Mouse (Mus musculus) small intestine, adult 2 months (tissue): Measurements from ENCODE around the gene Gimap1. TPM values are rescaled to one million over a fixed set of nuclear protein-coding genes. Genes with fewer than 3 reads are reported as not detected.

Experiments
- H3K27ac ChIP-seq: fragments of 200-500 bp; 2 replicates; pipeline ENCODE4 v1.5.1; 2012; ENCODE audit warnings: low read depth, low read length, control low read depth, inconsistent platforms; ENCODE audit not compliant: insufficient read depth
- H3K27me3 ChIP-seq: fragments of 200-500 bp; 2 replicates; pipeline ENCODE4 v1.6.1; 2012; ENCODE audit warnings: mild to moderate bottlenecking, moderate library complexity, low read length, inconsistent platforms; ENCODE audit not compliant: control insufficient read depth, insufficient read depth
- H3K36me3 ChIP-seq: fragments of 200-500 bp; 2 replicates; pipeline ENCODE4 v1.6.1; 2012; ENCODE audit warnings: mild to moderate bottlenecking, low read length, control low read depth, inconsistent platforms; ENCODE audit not compliant: control insufficient read depth, insufficient read depth
- H3K4me1 ChIP-seq: fragments of 200-500 bp; 2 replicates; pipeline ENCODE4 v1.6.1; 2012; ENCODE audit warnings: low read length, inconsistent platforms, mixed read lengths; ENCODE audit not compliant: control insufficient read depth, insufficient read depth, insufficient read length
- H3K4me3 ChIP-seq: fragments of 200-500 bp; 2 replicates; pipeline ENCODE4 v1.5.1; 2012; ENCODE audit warnings: low read depth, mild to moderate bottlenecking, control low read depth, inconsistent platforms, low read length, moderate library complexity
- CTCF ChIP-seq: fragments of 200-500 bp; IDR thresholded peaks from 2 replicates; pipeline ENCODE4 v1.5.1; 2012; ENCODE audit warnings: low read depth, mild to moderate bottlenecking, control low read depth, inconsistent platforms, low read length, moderate library complexity, mixed read lengths; ENCODE audit not compliant: insufficient replicate concordance, insufficient read length; ENCODE audit errors: extremely low read depth
- POLR2A ChIP-seq: fragments of 200-500 bp; IDR thresholded peaks from 2 replicates; pipeline ENCODE4 v1.6.1; 2012; ENCODE audit warnings: low read depth, mild to moderate bottlenecking, control low read depth, inconsistent platforms, low read length, moderate library complexity
- whole genome bisulfite sequencing: fragments of 180-500 bp; shearing (Covaris S2); methylation state at CpG from one replicate; pipeline ENCODE4 v1.1.7; 2018; 5-methylcytosine and 5-hydroxymethylcytosine counted together
- polyA plus RNA-seq: library from polyadenylated mRNA; depleted of rRNA; stranded (reverse); fragments of >200 nt; gene quantifications from 2 replicates; pipeline ENCODE4 v1.2.3, GENCODE M21; 2012

Gene Gimap1
- polyA plus RNA-seq, 1 experiment = 29.1 TPM

DNA sequence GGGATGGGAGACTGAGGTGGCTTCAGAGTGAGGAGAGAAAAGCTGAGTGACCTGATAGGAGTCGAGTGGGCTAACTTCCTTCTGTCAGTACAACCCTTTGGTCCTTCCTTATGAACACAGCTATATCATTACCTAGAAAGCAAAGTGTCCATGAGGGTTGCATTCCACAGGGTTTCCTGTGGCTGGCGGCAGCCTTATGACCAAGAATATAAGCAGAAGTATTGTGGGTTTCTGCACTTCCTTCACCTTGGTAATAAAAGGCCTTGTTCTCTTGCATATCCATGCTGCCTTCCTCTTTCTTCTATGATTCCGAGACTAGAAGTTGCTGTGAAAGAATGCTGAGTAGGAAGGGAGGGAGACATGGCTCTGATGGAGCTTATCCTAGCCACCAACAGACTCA is 40.0 kb upstream of the Gimap1 start:
- 76% methylated on average over 3 of the region's 3 CpGs for WGBS
- Histone ChIP-seq H3K27me3 (no peaks in the 10 kb centered on the region), H3K4me3 (no peak overlapping the region), H3K4me1 (no peaks in the 10 kb centered on the region; the same call in 1 of the 2 replicates), H3K27ac (peak overlapping the region; percentile 23), H3K36me3 (peaks cover 3% of the 10 kb centered on the region)
- TF ChIP-seq POLR2A (no peak), CTCF (no peak)

DNA sequence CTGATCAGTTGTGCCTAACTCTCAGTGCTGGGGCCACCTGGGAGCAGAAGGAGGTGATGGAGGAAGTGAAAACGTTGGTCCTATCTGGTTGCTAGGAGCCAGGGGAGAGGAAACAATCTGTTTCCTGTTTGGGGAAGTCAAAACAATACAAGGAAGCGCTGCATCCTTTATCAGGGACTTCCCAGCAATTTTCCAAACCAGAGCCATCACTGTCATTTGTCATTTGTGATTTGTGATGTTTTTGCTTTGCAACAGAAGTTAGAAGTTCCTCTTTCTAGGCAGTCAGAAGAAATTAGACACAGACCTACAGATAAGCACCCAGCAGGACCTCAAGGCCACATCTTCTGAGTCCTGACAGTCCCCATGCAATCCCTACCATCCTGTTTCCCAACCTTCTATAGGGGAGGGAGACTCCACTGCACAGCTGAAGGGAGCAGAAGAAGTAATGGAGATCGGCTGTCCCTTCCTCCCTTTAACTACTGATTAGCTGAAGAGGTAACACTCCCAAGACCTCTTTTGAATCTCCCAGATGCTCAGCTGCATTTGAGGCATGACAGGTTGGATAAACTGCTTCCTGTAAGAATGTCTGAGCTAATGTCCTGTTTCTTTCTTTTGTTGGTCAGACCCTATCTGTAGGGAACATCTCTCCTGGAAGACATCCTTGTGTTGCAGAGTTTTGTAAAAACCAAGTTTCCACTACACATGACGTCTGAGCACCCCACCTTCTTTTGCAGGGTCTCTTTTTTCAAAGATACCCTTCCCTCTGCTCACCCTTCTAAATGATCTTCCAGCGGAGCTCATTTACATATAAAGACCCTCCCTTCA is 38.4 kb upstream of the Gimap1 start:
- no peaks in the 10 kb centered on the region; the same call in 1 of the 2 replicates for H3K4me1 ChIP-seq
- H3K27ac ChIP-seq = peak overlapping the region; percentile 42
- H3K27me3 ChIP-seq = no peaks in the 10 kb centered on the region
- TF ChIP-seq POLR2A (no peak), CTCF (no peak)
- H3K4me3 ChIP-seq = no peak overlapping the region
- 48% methylated on average over 5 of the region's 5 CpGs for WGBS
- peaks cover 4% of the 10 kb centered on the region for H3K36me3 ChIP-seq

DNA sequence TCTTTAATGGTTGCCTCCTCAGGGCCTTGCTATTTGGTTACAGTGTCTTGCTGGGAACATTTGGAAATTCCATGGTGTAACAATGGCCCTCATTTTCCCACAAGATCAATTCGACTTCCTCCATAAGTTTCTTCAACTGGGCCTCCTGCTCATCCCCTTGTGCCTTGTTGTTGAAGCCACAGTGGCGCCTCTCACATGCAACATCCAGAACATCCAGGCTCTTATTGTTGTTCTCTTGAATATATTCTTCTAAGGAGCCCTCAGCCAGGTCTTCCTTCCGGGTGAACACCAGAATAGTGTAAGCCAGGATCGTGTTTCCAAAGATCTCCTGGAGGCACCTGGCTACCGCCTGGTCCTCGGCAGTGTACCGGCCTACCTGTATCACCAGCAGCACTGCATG is 36.7 kb upstream of the Gimap1 start:
- no peak overlapping the region for H3K27ac ChIP-seq
- WGBS = 79% methylated on average over 7 of the region's 7 CpGs
- no peaks in the 10 kb centered on the region; the same call in 1 of the 2 replicates for H3K4me1 ChIP-seq
- H3K4me3 ChIP-seq = no peak overlapping the region
- no peak for TF ChIP-seq POLR2A
- TF ChIP-seq CTCF = no peak
- peaks cover 4% of the 10 kb centered on the region for H3K36me3 ChIP-seq
- H3K27me3 ChIP-seq = no peaks in the 10 kb centered on the region

DNA sequence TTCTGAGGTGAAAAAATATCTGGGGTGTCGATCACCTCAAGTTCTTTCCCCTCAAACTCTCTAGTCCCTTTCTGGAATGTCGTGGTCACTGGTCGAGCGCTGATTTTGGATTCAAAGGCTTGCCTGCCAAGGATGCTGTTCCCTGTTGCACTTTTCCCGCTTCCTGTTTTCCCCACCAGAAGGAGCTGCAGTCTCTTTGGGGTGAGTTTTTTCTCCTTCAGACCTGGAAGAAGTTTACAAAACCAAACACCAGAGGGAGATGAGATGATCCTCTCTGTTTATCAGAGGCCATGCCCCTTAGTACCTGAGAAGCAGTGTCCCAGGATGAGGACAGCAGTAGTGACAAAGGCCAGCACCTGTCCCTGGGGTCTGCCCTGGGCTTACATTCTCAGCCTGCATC is 36.3 kb upstream of the Gimap1 start:
- H3K27ac ChIP-seq = no peak overlapping the region
- WGBS = 68% methylated on average over 5 of the region's 5 CpGs

DNA sequence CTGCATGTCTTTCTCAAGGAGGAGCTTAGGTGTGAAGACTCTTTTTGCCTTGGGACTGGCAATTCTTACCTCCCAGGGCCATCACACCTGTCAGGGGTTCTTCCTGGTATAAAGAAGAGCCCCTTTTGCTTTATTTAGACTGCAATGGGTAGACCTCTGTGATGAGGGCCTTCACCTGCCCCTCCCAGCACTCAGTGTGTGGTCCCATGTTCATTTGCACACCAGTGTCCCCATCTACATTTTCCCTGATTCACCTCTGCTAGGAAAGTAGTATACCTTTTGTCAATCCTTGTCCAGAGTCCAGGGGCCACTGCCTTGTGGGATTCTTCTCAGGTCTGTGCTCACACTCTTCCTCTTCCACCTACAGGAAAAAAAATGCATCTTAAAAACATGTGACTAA is 34.7 kb upstream of the Gimap1 start:
- Histone ChIP-seq H3K4me1 (no peaks in the 10 kb centered on the region; the same call in 1 of the 2 replicates), H3K27me3 (no peaks in the 10 kb centered on the region), H3K36me3 (peaks cover 4% of the 10 kb centered on the region), H3K4me3 (no peak overlapping the region), H3K27ac (peak overlapping the region; percentile 23; the same call in 1 of the 2 replicates)
- no peak for TF ChIP-seq POLR2A
- TF ChIP-seq CTCF = no peak

More for the DNA sequence above, 36.3 kb upstream of the Gimap1 start:
- Histone ChIP-seq H3K36me3 (peaks cover 4% of the 10 kb centered on the region), H3K4me3 (no peak overlapping the region), H3K4me1 (no peaks in the 10 kb centered on the region; the same call in 1 of the 2 replicates), H3K27me3 (no peaks in the 10 kb centered on the region)
- TF ChIP-seq POLR2A (no peak), CTCF (0 out of 2 replicates have a peak, but pooled peaks have one; percentile 9)

DNA sequence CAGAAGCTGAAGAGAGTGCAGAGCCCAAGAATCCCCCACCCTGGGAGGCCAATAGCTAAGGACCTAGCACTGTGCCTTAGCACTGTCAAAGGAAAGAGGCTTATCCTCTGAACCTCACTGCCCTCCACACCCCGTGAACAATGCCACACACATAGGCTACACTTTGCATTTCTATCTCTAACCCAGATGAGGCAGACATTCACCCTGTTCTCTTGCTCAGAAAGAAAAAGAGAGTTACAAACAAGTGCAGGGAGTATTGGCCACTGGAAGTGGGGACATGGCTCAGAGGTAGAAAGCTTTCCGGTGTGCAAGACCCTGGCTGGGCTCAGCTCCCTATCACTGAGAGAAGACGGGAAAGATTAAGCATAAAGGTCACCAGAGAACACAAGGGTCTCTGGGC is 32.7 kb upstream of the Gimap1 start:
- Histone ChIP-seq H3K27me3 (no peaks in the 10 kb centered on the region), H3K27ac (peak overlapping the region; percentile 78), H3K36me3 (peaks cover 4% of the 10 kb centered on the region), H3K4me3 (peak overlapping the region; percentile 52), H3K4me1 (no peaks in the 10 kb centered on the region)
- 60% methylated on average over 3 of the region's 3 CpGs for WGBS
- no peak for TF ChIP-seq POLR2A
- no peak for TF ChIP-seq CTCF

DNA sequence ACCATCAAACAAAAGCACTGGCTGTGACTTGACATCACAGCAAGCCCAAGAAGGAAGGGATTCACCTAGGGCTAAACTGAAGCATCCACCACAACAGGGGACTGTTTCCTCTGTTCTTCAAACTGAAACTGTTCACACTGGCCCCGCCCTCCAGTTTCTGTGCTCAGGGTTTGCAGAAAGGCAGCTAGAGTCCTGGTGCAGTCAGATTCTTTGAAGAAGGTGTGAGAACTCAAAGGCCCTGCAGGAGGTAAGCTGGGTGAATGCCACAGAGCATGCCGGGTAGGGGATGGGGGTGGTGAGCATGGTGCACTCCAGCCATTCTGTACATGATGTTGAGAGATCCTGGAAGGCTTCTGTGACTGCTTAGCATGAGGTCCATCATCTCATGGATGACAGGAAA is 20.4 kb upstream of the Gimap1 start, which contains the start of the genes Gm28053 and Gimap7:
TSS of gene Gm28053 (plus strand) at position 153 of the 400 bp plus-strand sequence.
TSS of gene Gimap7 (plus strand) at position 167 of the 400 bp plus-strand sequence.
- peak within 1 kb of the TSS; percentile 58 for H3K4me3 ChIP-seq
- 0 out of 2 replicates have a peak, but pooled peaks cover 1% of the 10 kb centered on the region for H3K4me1 ChIP-seq
- H3K27ac ChIP-seq = peak within 1 kb of the TSS; percentile 65
- TF ChIP-seq CTCF = no peak
- no peak for TF ChIP-seq POLR2A
- H3K36me3 ChIP-seq = no peaks in the 10 kb centered on the region
- H3K27me3 ChIP-seq = no peaks in the 10 kb centered on the region
- whole genome bisulfite sequencing = 54% methylated on average over 2 of the region's 2 CpGs
